Mouse (Mus musculus) left cerebral cortex, postnatal 10 days (tissue): ENCODE measurements around the gene Mien1. TPM values are rescaled to one million over a fixed set of nuclear protein-coding genes. Genes with fewer than 3 reads are reported as not detected.

Experiments
- DNase-seq, 2 experiments: peaks; one replicate each; pipeline ENCODE4 v3.0.0; 2021 to 2022; ENCODE audit warnings: low spot score in 2 of 2, mixed read lengths in 1 of 2; ENCODE audit errors: extremely low spot score in 1 of 2
- intact Hi-C: fragments of 180-260 bp; cut with DNase I; formaldehyde crosslinking; loops from one replicate; pipeline ENCODE4 v1.15.1; 2025
- total RNA-seq, 2 experiments: library from RNA; stranded (reverse); gene quantifications; 2 replicates each; pipeline ENCODE4 v1.2.3; 2021

Mien1 gene
- total RNA-seq, 2 experiments from 2014 or later, result 104 to 117 TPM

GRCm38 (mm10) chr11:98397946-98398345 lies 40.8 kb downstream of the Mien1 start:
- DNase-seq, result peak in 1 of 2 experiments; percentile 15
- intact Hi-C loops, result no loop called here

GRCm38 (mm10) chr11:98395041-98395440 lies 43.8 kb downstream of the Mien1 start:
- no peak for DNase-seq
- intact Hi-C loops, result no loop called here

GRCm38 (mm10) chr11:98394301-98394700 lies 44.5 kb downstream of the Mien1 start:
- intact Hi-C loops, result no loop called here
- no peak for DNase-seq

- DNase-seq, result no peak
- intact Hi-C loops, result no loop called here
These were observed 45.5 kb downstream of the Mien1 start for GRCm38 (mm10) chr11:98393317-98393716.

GRCm38 (mm10) chr11:98392645-98393044 lies 46.1 kb downstream of the Mien1 start:
- intact Hi-C loops, result no loop called here
- peak in 1 of 2 experiments; percentile 14 for DNase-seq

- intact Hi-C loops, result no loop called here
- peak in 1 of 2 experiments; percentile 19 for DNase-seq
These were observed 46.8 kb downstream of the Mien1 start for GRCm38 (mm10) chr11:98392034-98392433.

GRCm38 (mm10) chr11:98390141-98390540 lies 48.6 kb downstream of the Mien1 start:
- intact Hi-C loops, result no loop called here
- DNase-seq, result peak in 1 of 2 experiments; percentile 31

- intact Hi-C loops, result loop anchor here (2.0 kb wide), 1 partner anchor 46 kb away; no protein-coding TSS in a partner anchor
- DNase-seq, result peak; percentile 54 to 73
These were observed 49.5 kb downstream of the Mien1 start for GRCm38 (mm10) chr11:98389221-98389780.

- DNase-seq, result peak in 1 of 2 experiments; percentile 23
- intact Hi-C loops, result loop anchor here (2.0 kb wide), 1 partner anchor 45 kb away; no protein-coding TSS in a partner anchor
These were observed 50.5 kb downstream of the Mien1 start for GRCm38 (mm10) chr11:98388282-98388681.

Other genes starting within 250 kb of the Mien1 start
- 10 to 100 TPM; 45.9 to 48.9 TPM for gene Med1, start 245.7 kb downstream of the Mien1 start, total RNA-seq
- 10 to 100 TPM; 34.4 to 35.4 TPM for gene Cdk12, start 235.9 kb downstream of the Mien1 start, total RNA-seq
- gene Neurod2, start 109.3 kb downstream of the Mien1 start, total RNA-seq, result 10 to 100 TPM; 63.4 to 67.0 TPM
- 100 to 1,000 TPM in 1 of 2 experiments, 10 to 100 TPM in 1; 59.5 to 126 TPM for gene Ppp1r1b, start 90.6 kb downstream of the Mien1 start, total RNA-seq
- 10 to 100 TPM; 19.8 to 20.2 TPM for gene Stard3, start 80.6 kb downstream of the Mien1 start, total RNA-seq
- 1 to 10 TPM; 5.4 to 6.9 TPM for gene Tcap, start 55.2 kb downstream of the Mien1 start, total RNA-seq
- 1 to 10 TPM in 1 of 2 experiments, under 1 TPM in 1; 0.61 to 1.1 TPM for gene Pnmt, start 52.5 kb downstream of the Mien1 start, total RNA-seq
- gene Pgap3, start 38.5 kb downstream of the Mien1 start, total RNA-seq, result 10 to 100 TPM in 1 of 2 experiments, 1 to 10 TPM in 1; 8.6 to 10.1 TPM
- gene Erbb2, start 26.5 kb downstream of the Mien1 start, total RNA-seq, result 1 to 10 TPM; 2.4 TPM
- 1 to 10 TPM; 2.1 to 2.6 TPM for gene Grb7, start 7.4 kb upstream of the Mien1 start, total RNA-seq
- gene Ikzf3, start 107.0 kb upstream of the Mien1 start, total RNA-seq, result under 1 TPM; 0.34 TPM
- not detected for gene Zpbp2, start 112.1 kb upstream of the Mien1 start, total RNA-seq
- gene Ormdl3, start 148.4 kb upstream of the Mien1 start, total RNA-seq, result 10 to 100 TPM; 44.1 to 49.6 TPM
- gene Lrrc3c, start 159.3 kb upstream of the Mien1 start, total RNA-seq, result not detected
- 10 to 100 TPM; 12.6 to 16.8 TPM for gene Gm12355, start 186.7 kb upstream of the Mien1 start, total RNA-seq
- under 1 TPM; 0.30 to 0.36 TPM for gene Gsdma3, start 187.4 kb upstream of the Mien1 start, total RNA-seq
- gene Gsdma2, start 207.8 kb upstream of the Mien1 start, total RNA-seq, result not detected
- under 1 TPM; 0.13 to 0.16 TPM for gene Gsdma, start 225.4 kb upstream of the Mien1 start, total RNA-seq
- gene Psmd3, start 243.6 kb upstream of the Mien1 start, total RNA-seq, result 100 to 1,000 TPM; 136 to 138 TPM